Mouse (Mus musculus) natural killer cell, adult 2 months (primary cell): ENCODE measurements at regions not wholly inside any gene's neighbourhood (a gene's known extent, or its start where the extent isn't known, plus 50 kb on each side); places are given as distances from the start of the nearest gene placed in this dataset.
A peak's percentile ranks its signal among the peaks of the same experiment; 100 is the strongest.

Experiments used
- DNase-seq, 2 experiments: peaks; one replicate each; pipeline ENCODE4 v3.0.0; 2022; ENCODE audit warnings: low spot score in 2 of 2

DNA sequence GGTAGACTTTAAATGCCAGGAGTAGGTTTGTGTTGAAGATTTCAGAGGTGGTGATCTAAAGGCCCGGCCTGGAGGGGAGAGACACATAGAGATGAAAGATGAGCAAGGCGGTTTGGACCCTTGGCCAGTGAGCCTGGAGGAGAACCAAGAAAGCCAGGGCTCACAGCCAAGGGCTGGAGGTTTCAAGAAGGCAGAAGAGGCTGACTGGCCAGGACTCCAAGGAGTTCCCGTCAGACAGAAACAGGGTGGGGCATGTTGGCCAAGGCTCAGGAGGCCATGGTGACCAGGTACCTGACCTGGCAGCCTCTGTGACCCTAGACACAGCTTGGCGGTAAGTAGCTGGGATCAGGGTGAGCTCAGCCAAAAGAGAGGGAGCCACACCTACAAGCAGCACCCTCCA lies 159.3 kb upstream of the Spdye4c start:
- DNase-seq: no peak

DNA sequence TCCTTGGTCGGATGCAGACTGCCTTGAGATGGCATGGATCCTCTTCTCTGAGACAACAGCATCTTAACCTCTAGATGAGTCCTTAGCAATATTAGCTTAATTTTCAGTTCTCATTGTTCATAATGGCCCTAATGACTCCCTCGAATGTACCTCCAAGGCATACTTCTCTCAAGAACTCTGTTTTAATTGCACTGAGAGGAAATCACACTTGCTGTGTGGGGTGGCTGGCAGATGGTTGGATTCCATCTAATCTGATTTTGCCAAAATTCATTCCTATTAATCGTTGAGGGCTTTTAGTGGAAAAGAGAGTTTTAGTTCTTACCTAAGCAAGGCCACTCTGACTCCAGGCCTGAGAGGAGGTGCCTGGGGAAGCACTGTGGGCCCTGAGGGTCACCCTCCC lies 158.3 kb upstream of the Spdye4c start:
- no peak for DNase-seq

DNA sequence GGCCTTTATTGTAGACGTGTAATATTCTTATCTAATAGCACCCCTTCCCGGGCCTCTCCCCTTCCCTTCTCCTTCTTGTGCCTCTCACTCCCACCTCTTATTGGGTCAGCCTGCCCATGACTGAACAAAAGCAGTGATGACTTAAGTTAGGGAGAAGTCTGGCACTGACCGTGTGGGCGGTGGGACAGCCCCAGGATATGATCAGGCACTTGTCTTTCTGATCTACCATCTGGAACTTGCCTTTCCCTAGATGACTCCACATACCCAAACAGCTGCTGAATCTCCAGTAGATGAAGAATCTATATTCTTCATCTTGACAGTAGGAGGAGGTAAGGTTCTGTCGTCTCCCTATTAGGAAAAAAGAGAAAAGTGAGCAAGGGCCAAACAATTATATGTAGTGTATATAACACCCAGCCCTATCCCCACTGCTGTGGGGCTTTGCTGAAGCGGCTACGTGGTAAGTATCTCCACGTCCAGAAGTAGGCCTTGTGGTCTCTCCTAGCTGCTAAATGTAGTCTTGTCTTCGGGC lies 157.4 kb upstream of the Spdye4c start:
- no peak for DNase-seq

DNA sequence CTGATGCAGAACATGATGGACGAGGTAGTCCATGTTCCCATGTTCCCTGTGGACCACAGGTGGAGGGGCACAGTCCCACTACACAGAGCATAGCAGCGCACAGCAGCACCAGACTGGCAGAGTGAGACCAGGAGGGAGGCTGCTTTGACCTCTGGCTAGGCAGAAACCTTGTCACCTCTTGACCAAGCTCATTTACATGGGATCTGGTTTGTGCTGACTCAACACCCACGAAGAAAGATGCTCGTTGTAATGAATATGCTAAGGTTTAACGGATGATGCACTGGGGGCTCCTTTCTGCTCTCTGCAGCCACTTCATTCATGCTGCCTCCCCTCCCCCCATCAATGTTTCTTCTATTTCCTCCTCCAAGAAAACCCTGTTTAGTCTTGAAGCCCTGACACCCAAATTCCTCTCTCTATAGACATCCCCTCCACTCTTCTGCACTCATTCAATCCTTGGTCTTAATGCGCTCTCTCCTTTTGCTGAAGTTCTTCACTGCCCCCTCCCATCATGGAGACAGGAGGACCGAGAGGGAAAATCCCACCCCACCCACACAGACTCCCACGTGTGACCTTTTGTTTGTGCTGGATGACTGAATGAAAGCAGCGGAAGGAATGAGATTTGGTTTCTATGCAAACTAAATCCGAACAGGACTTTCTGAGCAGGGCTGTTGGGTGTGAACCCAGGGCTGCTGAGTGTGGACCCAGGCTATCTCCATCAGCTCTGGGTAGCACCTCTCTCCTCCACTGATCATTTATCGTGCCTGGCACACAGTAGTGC lies 156.6 kb upstream of the Spdye4c start:
- no peak for DNase-seq

DNA sequence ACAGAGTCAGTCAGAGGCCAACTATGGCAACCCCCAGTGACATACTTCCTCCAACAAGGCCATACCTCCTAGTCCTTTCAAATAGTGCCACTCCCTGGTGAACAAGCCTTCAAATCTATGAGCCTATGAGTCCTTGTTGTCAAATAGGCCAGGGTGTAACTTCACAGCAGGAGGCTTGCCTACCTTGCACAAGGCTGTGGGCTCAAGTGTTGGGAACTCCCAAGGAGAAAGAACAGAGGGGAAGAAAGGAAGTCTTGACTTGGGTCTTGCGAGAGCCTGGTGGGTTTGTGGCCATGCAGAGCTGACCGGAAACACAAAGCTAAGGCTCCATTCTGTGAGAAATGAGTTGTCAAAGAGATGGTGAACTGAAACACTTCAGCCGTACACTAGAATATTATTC lies 154.6 kb upstream of the Spdye4c start:
- DNase-seq: no peak

DNA sequence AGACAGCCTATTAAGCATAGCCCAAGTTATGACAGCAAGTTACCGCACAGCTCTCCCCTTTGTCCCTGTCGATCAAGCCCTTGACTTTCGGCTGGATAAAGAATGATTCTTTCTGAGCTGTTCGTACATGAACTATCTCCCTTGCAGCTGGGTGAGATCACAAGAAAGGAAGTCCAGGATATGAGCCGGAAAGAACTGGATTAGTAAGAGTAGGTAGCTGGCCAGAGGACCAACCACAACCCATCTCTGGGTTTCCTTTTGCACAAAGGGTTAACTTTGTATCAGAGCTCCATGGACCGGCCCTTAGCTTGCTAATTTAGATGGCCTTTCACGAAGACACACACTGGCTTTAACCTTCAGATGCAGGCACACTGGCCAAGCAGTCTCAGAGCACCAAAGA lies 153.3 kb upstream of the Spdye4c start:
- DNase-seq: no peak

DNA sequence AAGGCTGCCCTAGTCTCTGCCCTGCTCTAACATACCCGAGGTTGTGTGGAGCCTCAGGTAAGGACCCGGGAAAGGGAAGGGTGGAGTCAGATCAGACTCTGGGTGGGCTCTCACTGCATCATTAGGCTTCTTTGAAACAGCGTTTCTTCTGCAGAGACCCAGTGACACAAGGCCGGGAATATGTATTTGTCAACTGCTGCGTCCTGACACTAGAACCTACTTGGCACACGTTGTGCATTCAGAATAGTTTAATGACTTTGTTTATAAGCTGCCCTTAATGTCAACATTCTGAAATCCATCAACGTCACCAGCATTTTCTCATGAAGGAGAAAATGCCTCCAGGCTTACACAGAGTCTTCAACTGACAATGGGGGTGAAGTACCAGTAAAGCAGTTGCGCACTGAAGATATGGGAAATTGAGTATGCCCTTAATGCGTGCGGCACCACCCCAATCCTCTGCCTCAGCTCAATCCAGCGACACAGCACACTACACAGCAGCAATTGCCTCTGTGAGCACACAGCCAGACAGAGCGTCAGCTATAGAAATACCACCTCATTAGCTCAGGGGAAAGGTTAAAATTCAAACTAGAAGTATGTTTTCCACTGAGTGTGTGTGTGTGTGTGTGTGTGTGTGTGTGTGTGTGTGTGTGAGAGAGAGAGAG lies 152.7 kb upstream of the Spdye4c start:
- DNase-seq: no peak

DNA sequence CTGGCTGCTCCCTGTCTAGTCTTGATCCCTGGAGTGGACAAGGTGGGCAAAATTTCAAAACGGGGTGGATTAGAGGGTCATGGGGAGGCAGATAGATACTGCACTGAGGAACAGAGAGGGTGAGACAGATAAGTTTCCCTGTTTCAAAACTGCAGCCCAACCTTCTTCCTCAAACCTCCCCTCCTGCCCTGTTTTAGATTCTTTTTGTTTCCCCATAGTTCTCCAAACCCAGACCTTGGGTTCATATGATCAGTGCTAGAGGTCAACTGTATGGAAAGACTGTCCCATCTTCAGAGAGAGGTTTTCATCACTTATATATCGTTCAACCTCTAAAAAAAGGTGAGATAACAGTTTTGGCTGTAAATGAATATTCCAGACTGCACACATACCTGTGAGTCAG lies 152.1 kb upstream of the Spdye4c start:
- no peak for DNase-seq

DNA sequence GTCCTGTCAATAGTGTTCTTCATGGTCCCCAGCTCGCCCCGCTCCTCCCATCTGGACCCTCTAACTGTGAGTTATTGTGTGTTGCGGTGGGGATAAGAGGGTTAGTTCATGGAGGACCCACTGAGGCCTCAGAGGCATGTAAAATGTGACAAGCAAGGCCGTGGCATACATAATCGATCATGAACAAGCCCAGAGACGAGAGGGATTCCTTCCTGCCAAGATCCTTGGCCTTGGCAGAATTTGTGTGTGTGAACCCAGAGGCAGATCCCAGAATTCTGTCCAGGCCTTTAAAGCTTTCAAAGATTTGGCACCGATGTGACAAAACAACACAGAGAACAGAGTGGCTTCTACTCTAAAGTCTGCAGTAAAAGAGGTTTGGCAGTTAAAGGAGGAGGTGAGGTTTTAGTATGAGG lies 146.4 kb upstream of the Spdye4c start:
- no peak for DNase-seq

DNA sequence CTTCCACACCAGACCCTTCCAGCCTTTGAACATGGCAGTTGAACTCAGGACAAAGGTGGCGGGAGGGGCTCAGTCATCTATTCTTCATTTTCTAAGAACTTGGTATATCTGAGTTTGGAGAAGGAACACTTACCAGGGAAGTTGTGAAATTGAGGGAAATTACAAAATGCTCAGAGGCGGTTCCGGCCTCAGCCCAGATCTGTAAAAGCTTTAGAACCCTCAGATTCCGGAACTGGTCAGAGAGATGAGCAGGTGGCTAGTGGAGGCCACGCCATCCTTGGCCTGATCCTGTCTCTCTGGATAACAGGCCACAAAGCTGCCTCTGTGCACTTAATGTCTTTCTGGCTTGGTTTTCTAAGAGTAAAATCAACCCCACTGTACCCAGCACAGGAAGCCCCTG lies 145.6 kb upstream of the Spdye4c start:
- no peak for DNase-seq

DNA sequence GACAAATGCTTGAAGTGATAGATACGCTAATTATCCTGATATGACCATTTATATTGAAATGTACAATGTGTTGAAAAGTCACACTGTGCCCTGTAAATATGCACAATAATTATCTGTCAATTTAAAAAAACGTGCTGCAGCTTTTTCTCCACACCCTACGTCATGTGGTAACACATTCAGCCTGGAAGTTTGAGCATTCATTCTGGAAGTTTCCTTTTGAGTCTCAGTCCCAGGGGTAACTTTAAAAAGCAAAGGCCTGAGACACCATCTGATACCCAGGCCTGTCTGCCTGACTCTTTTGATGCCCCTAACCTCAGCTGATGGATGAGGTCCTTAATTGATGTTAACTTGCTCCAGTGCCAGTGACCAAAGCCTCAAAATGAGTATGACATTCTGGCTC lies 141.7 kb upstream of the Spdye4c start:
- no peak for DNase-seq

DNA sequence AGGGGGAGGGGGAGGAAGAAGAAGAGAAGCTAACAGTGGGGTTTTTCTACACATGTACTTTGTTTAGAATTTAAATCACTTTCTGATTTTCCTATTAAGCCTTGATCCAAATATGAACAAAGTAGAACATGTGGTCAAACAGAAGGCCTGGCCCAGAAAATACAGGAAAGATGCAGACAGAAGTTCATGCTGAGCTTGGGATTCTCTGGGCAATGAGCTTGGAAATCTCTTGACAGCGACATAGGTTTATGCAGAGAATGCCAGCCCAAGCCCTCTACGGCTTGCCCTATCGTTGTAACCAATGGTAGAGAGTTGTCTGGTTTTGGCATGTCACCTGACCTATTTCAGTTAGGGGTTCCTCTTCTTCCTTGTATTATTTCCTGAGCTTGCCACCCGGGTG lies 141.0 kb upstream of the Spdye4c start:
- no peak for DNase-seq

DNA sequence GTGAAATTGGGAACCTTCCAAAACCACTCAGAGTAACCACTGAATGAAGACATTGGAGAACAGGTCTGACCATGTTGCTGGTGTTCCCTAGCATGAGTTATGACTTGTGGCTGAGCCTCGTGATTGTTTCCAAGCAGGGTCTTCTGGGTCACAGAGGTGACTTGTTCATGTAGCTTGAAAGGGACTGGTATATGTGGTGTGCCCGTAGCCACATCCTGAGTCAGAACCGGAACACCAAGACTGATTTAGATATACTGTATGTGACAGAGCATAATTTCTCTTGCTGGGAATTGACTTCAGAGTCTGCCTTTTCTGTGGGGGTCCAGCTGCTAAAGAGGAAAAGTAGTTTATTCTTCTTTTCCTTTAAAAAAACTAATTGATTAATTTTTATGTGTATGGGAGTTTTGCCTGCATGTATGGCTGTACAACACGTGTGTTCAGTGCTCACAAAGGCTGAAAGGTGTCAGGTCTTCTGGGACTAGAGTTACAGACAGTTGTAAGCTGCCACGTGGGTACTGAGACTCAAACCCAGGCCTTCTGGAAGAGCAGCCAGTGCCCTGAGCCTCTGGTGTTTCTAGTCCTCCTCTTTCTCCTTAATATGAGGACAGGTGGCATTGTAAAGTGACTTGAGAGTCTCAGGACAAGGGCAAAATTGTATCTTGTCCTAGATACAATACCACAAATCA lies 139.3 kb upstream of the Spdye4c start:
- peak; percentile 37 to 47 for DNase-seq

DNA sequence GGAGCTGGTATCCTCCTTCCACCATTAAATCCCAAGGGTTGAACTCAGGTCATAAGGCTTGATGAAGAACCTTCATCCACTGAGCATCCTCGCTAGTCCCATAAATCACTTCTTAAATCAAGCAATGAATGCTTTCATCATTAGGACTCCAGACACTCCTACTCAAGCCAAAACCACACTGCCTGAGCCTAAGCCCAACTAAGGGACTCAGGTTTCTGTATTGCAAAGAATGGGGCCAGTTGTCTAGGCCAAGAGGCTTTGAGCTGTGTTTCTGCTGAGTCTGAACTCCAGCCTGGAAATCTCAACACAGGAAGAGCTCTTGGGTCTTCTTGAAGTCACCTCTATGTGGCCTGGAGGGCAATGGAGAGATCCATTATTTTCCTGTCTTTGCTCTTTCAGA lies 138.4 kb upstream of the Spdye4c start:
- DNase-seq: no peak

DNA sequence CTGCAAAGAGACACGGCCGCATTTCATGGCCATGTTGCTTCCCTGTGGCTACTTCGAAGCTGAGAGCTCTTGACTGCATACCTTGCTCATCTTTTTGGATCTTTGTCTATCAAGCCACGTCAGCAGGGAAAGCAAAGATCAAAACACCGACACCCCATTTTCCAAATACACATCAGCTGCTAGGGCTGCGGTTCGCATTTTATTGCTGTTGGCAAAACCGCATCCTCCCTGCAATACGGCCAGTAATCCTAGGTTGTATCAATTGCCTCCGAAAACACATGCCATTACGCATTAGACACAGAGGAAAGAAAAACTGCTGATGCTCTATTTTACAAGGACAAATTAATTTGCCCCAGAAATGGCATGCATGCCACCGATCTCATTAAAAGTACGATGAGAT lies 136.5 kb upstream of the Spdye4c start:
- no peak for DNase-seq

DNA sequence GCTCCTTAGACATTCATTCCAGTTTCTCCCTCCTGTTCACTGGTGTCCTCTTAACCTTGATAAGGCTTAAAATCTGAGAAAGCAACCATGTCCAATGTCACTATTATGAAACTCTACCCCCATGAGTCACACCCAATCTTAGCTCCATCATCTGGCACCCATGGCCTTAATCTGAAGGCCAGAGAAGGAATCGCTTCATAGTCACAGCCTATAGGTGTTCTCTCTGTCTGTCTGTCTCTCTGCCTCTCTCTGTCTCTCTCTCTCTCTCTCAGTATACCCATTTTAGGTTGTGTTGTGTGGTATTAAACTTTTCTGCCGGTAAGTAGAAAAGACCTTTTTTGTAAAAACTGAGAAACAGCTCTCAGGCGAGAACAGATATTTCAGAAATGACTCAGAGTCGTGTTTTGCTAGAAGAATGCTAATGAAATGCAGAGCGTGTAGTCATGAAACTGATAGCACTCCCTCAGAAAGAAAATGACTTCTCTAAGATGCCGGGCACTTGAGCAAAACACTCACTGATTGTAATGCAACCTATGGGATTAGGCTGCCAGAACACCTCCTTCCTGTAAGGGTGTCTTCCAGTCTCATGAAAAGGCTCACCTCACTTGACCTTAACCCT lies 133.3 kb upstream of the Spdye4c start:
- DNase-seq: no peak

DNA sequence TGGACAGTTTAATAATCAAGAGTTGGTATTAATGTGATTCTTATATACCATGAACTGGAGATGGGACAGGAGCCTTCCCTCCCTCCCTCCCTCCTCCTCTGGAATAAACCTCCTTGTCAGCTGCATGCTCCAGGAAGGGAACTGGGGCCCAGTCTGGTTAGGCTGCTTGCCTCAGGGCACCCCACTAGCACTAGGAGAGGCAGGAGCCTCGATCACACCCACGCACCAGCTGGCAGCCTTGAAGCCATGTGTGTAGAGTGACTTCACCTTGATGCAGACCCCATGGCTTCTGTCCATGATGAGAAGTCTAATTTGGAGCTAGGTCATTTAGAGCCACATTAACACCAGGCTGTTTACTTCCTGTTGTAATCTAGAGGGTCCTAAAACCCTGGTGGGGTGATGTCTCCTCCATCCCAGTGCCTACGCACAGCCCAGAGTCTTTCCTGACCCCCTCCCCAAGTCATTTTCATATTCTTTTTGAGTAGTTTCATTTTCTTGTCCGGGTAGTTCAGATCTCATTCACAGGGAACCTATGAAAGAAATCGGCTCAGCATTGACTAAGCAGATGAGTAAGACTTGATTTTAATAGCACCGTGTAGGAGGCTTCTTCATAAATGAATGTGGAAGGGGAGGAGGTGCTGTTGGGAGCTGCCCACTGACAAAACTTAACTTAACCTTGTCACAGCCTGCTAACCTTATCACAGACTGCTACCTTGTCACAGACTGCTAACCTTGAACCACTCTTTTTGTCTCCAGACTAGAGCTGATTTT lies 125.6 kb upstream of the Spdye4c start:
- DNase-seq: no peak

DNA sequence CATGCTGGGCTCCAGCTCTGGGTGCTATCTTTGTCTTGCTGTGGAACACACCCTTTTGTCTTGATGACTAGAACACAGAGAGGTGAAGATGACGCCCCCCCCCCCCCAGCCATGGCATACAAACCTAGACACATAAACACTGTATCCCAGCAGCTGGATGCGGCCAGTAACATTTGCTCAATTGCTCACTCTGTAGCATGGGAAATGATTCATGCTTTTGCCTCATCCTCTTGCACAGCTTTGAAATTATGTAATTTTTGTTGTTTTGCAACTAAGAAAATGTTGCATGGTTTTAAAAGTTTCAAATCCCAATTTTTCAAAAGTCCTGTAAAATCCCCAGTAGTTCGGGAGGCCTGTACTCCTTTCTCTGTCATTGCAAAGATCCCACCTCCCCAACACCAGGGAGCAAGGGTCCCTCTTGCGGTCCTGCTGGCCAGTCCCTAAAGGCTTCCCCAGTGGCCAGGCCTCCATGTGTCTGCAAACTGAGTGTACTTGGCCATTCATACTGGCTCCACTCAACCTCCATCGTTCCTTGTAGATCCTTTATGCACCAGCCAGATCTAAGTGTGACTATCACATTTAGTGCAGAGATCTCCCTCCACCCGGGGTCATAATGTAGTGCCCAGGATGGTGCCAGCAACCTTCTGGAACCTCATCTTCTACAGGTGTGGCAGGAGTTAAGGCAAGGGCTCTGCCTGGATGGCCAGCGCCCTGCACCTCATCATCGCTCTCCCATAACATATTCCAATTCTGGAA lies 123.3 kb upstream of the Spdye4c start:
- DNase-seq: no peak

DNA sequence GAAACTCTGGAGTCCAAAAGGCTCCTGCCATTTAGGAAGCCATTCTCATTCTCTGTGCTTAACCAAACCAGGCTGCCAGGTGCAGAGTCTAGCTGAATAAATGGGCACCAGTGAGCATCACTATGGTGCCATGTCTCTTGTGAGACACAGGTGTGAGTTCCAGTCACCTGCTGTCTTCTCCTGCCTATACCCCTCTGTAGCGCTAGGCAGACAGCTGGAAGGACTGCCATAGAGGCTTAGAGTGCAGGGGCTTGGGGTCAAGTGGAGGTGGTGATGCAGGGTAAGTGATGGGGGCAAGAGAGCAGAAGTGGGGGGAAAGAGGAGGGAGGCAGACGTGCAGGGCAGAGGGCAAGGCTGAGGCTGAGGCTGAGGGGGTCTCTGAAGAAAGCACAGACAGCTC lies 122.7 kb upstream of the Spdye4c start:
- no peak for DNase-seq

DNA sequence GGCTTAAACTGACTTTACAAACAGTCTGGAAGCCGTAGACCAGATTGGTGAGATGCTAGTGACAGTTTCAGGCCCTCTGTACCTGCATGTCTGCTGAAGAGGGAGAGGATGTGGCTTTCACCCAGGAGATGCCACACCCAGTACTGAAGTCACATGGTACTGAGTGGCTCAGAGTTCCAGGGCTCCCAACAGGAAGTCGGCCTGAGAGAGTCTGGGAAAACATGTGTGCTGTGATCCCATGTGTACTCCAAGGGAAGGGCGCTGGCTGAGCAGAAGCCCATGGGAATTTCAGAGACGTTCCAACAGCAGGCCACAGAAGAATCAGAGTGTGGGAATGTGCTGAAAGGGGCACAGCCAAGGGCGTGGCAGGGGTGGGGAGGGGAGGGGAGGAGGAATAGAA lies 120.7 kb upstream of the Spdye4c start:
- peak in 1 of 2 experiments; percentile 9 for DNase-seq
